Mouse (Mus musculus): ENCODE results near the gene 1700020N01Rik. TPM values are rescaled to one million over a fixed set of nuclear protein-coding genes. Genes with fewer than 3 reads are reported as not detected.

1700020N01Rik gene
- polyA plus RNA-seq, 1 experiment from 2014 or later = not detected

DNA sequence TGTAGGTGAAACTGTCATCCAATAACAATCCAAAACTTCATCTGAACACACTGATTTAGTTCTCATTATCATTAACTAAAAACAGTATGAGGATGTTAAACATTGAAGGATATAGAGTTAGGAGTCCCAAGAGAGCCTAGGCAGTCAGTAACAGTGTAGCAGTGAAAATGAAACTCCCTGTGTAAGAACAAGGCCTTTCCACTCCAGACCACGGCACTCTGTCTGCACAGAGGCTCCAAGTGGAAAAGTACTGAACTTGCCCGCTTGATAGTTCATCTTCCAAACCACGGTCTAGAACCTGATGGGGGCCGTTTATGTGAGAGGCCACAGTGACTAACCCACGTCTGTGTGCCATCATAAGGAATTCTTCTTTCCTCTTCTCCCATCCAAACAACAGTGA lies 77.2 kb downstream of the 1700020N01Rik start:
- Histone ChIP-seq H3K9me3 (replicated peaks; ENCODE audit: control insufficient read depth, low read length) (no peaks in the 10 kb centered on the region), H3K4me3 (ENCODE audit: low read depth, low read length) (no peak overlapping the region), H3K4me1 (ENCODE audit: control insufficient read depth, low read depth, low read length) (no peaks in the 10 kb centered on the region), H3K27ac (ENCODE audit: low read length) (no peak overlapping the region), H3K27me3 (ENCODE audit: control insufficient read depth, insufficient read depth, low read depth, low read length) (no peaks in the 10 kb centered on the region), H3K9ac (ENCODE audit: low read depth, low read length) (no peak overlapping the region), H3K4me2 (ENCODE audit: low read depth, low read length) (no peak overlapping the region), H3K36me3 (ENCODE audit: control insufficient read depth, insufficient read depth) (no peaks in the 10 kb centered on the region)
- WGBS (ENCODE audit: insufficient replicate concordance) = 56% methylated on average over 5 of the region's 5 CpGs
- no peak for ATAC-seq (ENCODE audit: low read depth)

Other genes with a start within 250 kb of the 1700020N01Rik start
- 42.7 and 48.6 TPM in 2 replicates for gene Aldh8a1, start 215.9 kb upstream of the 1700020N01Rik start, polyA plus RNA-seq (2015; fragmentation: Nextera tagmentation; extraction: Ambion mirVana)

Measured in liver, embryonic 16.5 days (tissue).